Comparison of ENCODE assay signal across 15 mouse cellular contexts in the genomic region with DNA sequence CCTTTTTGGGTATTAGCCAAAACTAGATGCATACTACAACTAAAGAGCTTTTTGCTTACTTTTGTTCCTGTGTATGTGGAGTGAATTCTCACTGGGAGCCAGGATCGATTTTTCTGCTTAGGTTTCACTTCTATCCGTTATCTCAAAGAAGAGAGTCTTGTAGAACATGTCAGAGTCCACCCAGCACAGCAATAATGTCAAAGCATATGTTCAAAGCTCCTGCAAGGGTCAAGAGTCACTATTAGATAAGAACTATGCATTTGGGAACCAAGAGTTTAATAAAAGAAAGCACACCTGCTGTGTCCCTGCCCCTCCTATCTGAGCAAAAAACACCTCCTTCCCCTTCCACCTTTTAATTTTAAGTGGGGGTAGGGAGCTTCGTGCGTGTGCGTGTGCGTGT.
"Had no signal": no experiment of that assay in that cellular context is flagged by ENCODE, and none has a peak within 500 bp of the region (broad histone marks: within the 10 kb centered on the region; RNA-seq: fewer than 3 reads in every experiment).

No protein-coding gene starts in this region.

- DNase-seq: lung, adult 18-20 months; lung, embryonic 14.5 days; lung, postnatal 10 days; lung, postnatal 4 days; midbrain, embryonic 14.5 days; right cerebral cortex, postnatal 14 days; thymus, adult 18-20 months; thymus, postnatal 14 days; thymus, postnatal 36 days had no signal

- H3K36me3 ChIP-seq: midbrain, embryonic 10.5 days; midbrain, embryonic 12.5 days; neural tube, embryonic 13.5 days; neural tube, embryonic 15.5 days had no signal

- H3K27me3 ChIP-seq: midbrain, embryonic 12.5 days; neural tube, embryonic 13.5 days; neural tube, embryonic 15.5 days had no signal

- H3K9ac ChIP-seq: lung, embryonic 14.5 days; midbrain, embryonic 12.5 days; neural tube, embryonic 13.5 days; neural tube, embryonic 15.5 days had no signal

- H3K9me3 ChIP-seq: midbrain, embryonic 10.5 days; midbrain, embryonic 12.5 days; neural tube, embryonic 13.5 days; neural tube, embryonic 15.5 days had no signal

- H3K27ac ChIP-seq: midbrain, embryonic 10.5 days; midbrain, embryonic 12.5 days; neural tube, embryonic 13.5 days; neural tube, embryonic 15.5 days had no signal

- H3K4me2 ChIP-seq: lung, embryonic 14.5 days; midbrain, embryonic 12.5 days; neural tube, embryonic 13.5 days; neural tube, embryonic 15.5 days had no signal

- ATAC-seq: midbrain, embryonic 16.5 days had no signal

- H3K4me1 ChIP-seq: midbrain, embryonic 10.5 days; midbrain, embryonic 12.5 days; neural tube, embryonic 13.5 days; neural tube, embryonic 15.5 days had no signal

- H3K4me3 ChIP-seq: midbrain, embryonic 10.5 days; midbrain, embryonic 12.5 days; myocyte; neural tube, embryonic 13.5 days; neural tube, embryonic 15.5 days had no signal
